Mouse (Mus musculus) heart, adult 2 months (tissue): Measurements from ENCODE around the gene Hist3h2ba.

Source experiments
- CTCF ChIP-seq: fragments of 200-600 bp; IDR thresholded peaks from 2 replicates; pipeline ENCODE4 v1.8.1; 2022; ENCODE audit warnings: antibody characterized with exemption, mild to moderate bottlenecking, moderate library complexity
- POLR2A ChIP-seq: fragments of 200-500 bp; IDR thresholded peaks from 2 replicates; pipeline ENCODE4 v1.6.1; 2011; ENCODE audit warnings: mild to moderate bottlenecking, low read depth, low read length, control low read depth; ENCODE audit not compliant: insufficient read depth

GRCm38 (mm10) chr11:58965001-58965760, 16.5 kb downstream of the Hist3h2ba start:
- TF ChIP-seq POLR2A: no peak
- TF ChIP-seq CTCF: no peak
